8 mouse cellular contexts compared by ENCODE assay signal in the genomic region with DNA sequence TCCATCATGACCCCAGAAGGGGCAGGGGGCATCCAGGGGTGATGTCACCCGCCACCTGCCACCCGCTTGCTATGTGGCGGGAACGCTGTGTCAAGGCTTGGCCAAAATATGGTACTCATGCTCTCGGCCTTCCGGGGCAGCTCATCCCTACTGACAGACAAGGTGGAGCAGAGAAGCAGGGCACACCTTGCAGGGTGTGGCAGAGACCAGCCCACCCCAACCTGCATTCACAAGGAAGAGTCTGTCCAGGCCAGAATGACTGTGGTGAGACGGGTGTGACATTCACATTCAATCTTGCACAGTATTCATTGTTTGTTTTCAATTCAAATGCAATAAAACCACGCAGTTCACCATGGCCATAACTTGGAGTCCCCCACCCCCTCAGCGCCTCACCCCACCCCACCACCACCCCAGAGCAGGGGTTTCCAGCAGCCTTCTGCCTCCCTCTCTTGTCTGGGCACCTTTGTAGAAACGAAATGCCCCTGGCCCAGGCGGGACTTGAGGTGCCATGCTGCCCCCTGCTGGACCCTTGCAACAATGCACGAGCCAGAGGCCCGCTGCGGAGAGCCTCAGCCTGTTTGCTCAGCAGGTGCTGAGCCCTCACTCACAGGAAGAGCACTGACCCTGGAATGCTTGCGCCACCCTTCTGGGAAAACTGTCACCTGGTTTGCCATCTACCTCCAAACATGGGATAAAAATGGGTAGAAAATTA. TPM values are rescaled to one million over a fixed set of nuclear protein-coding genes. Genes with fewer than 3 reads are reported as not detected.
DNase-seq lines count a peak whose midpoint lies in the region; ATAC-seq and TF ChIP-seq lines count a peak whose summit lies in the region.

No protein-coding gene starts in this region.

- no peak overlapping the region for H3K4me2 ChIP-seq in liver, embryonic 12.5 days
- no peak overlapping the region for H3K4me2 ChIP-seq in limb, embryonic 12.5 days
- H3K4me2 ChIP-seq in myocyte (ENCODE audit: low read depth) = no peak overlapping the region

- no peak overlapping the region for H3K4me3 ChIP-seq in liver, embryonic 12.5 days
- H3K4me3 ChIP-seq in embryonic facial prominence, embryonic 10.5 days = no peak overlapping the region
- no peak overlapping the region for H3K4me3 ChIP-seq in heart, adult 2 months
- H3K4me3 ChIP-seq in limb, embryonic 12.5 days (replicated peaks) = no peak overlapping the region
- no peak overlapping the region for H3K4me3 ChIP-seq in myocyte

- TF ChIP-seq CTCF in heart, adult 2 months (IDR thresholded peaks at IDR 0.05) = peak; percentile 87

- 35% methylated on average over 15 of the region's 15 CpGs for WGBS in liver, embryonic 12.5 days (ENCODE audit: insufficient replicate concordance)
- WGBS in embryonic facial prominence, embryonic 10.5 days = 45% methylated on average over 15 of the region's 15 CpGs
- WGBS in heart, adult 2 months = 43% methylated on average over 15 of the region's 15 CpGs
- WGBS in limb, embryonic 12.5 days = 44% methylated on average over 15 of the region's 15 CpGs

- peaks cover 13% of the 10 kb centered on the region for H3K27me3 ChIP-seq in liver, embryonic 12.5 days (replicated peaks)
- peaks cover 16% of the 10 kb centered on the region for H3K27me3 ChIP-seq in embryonic facial prominence, embryonic 10.5 days (replicated peaks; ENCODE audit: low read depth, poor library complexity, severe bottlenecking)
- no peaks in the 10 kb centered on the region for H3K27me3 ChIP-seq in heart, adult 2 months (ENCODE audit: control insufficient read depth, insufficient read depth, low read length)
- peaks cover 31% of the 10 kb centered on the region for H3K27me3 ChIP-seq in limb, embryonic 12.5 days
- no peaks in the 10 kb centered on the region for H3K27me3 ChIP-seq in myocyte (ENCODE audit: control insufficient read depth, insufficient read depth, insufficient read length)

- no peak overlapping the region for H3K9ac ChIP-seq in liver, embryonic 12.5 days
- H3K9ac ChIP-seq in heart, adult 2 months (ENCODE audit: low read depth, low read length) = no peak overlapping the region
- no peak overlapping the region for H3K9ac ChIP-seq in limb, embryonic 12.5 days (replicated peaks)

- DNase-seq in liver = peak; percentile 72
- peak; percentile 88 for DNase-seq in embryonic facial prominence, embryonic 10.5 days (ENCODE audit: low spot score)
- peak; percentile 74 to 88 for DNase-seq in heart, adult 2 months
- DNase-seq in kidney, adult 8-10 months = peak; percentile 55 to 82
- peak; percentile 64 to 70 for DNase-seq in spleen, postnatal 36 days (ENCODE audit: low spot score in 2 of 2)

- TF ChIP-seq EP300 in heart, adult 2 months (IDR thresholded peaks at IDR 0.05; ENCODE audit: insufficient read depth, low read depth, low read length) = 0 out of 2 replicates have a peak, but pooled peaks have one; percentile 13

- intact Hi-C loops in heart, adult 2 months (cut with DNase I) = loop anchor here (1.0 to 2.0 kb wide), 4 partner anchors 317 to 439 kb away; partner anchors contain the start of gene Zbp1

- no peaks in the 10 kb centered on the region for H3K4me1 ChIP-seq in liver, embryonic 12.5 days
- H3K4me1 ChIP-seq in embryonic facial prominence, embryonic 10.5 days = no peaks in the 10 kb centered on the region
- H3K4me1 ChIP-seq in heart, adult 2 months (ENCODE audit: control insufficient read depth, insufficient read depth, low read length) = no peaks in the 10 kb centered on the region
- 0 out of 2 replicates have a peak, but pooled peaks cover 4% of the 10 kb centered on the region for H3K4me1 ChIP-seq in limb, embryonic 12.5 days (replicated peaks)

- H3K79me2 ChIP-seq in heart, adult 2 months (replicated peaks; ENCODE audit: control insufficient read depth, insufficient read depth, low read length) = no peaks in the 10 kb centered on the region
- no peaks in the 10 kb centered on the region for H3K79me2 ChIP-seq in myocyte (ENCODE audit: control insufficient read depth, insufficient read depth)

- no peak for TF ChIP-seq POLR2A in heart, adult 2 months (IDR thresholded peaks at IDR 0.05; ENCODE audit: insufficient read depth, low read depth, low read length)
- TF ChIP-seq POLR2A in myocyte (IDR thresholded peaks at IDR 0.05; ENCODE audit: insufficient read length, low read depth) = no peak

- no peak for ATAC-seq in liver, embryonic 12.5 days
- peak; percentile 58 for ATAC-seq in limb, embryonic 12.5 days (ENCODE audit: insufficient number of reproducible peaks, insufficient read depth, low FRiP score, low TSS enrichment, low read depth)

- H3K36me3 ChIP-seq in liver, embryonic 12.5 days = no peaks in the 10 kb centered on the region
- no peaks in the 10 kb centered on the region for H3K36me3 ChIP-seq in embryonic facial prominence, embryonic 10.5 days (replicated peaks)
- no peaks in the 10 kb centered on the region for H3K36me3 ChIP-seq in heart, adult 2 months (ENCODE audit: control insufficient read depth, insufficient read depth, low read length)
- H3K36me3 ChIP-seq in limb, embryonic 12.5 days = no peaks in the 10 kb centered on the region
- H3K36me3 ChIP-seq in myocyte (ENCODE audit: control insufficient read depth, insufficient read depth) = no peaks in the 10 kb centered on the region

- H3ac ChIP-seq in myocyte (ENCODE audit: control insufficient read depth, insufficient read length) = no peak overlapping the region

- H3K9me3 ChIP-seq in liver, embryonic 12.5 days (replicated peaks) = no peaks in the 10 kb centered on the region
- H3K9me3 ChIP-seq in embryonic facial prominence, embryonic 10.5 days = no peaks in the 10 kb centered on the region
- no peaks in the 10 kb centered on the region for H3K9me3 ChIP-seq in limb, embryonic 12.5 days

- no peak overlapping the region for H3K27ac ChIP-seq in liver, embryonic 12.5 days
- no peak overlapping the region for H3K27ac ChIP-seq in embryonic facial prominence, embryonic 10.5 days (replicated peaks)
- no peak overlapping the region for H3K27ac ChIP-seq in heart, adult 2 months
- no peak overlapping the region for H3K27ac ChIP-seq in limb, embryonic 12.5 days

TF ChIP-seq in myocyte, 11 proteins besides CTCF, POLR2A, EP300 and RAD21:
- TF ChIP-seq TCF12 (IDR thresholded peaks at IDR 0.05; ENCODE audit: insufficient read depth, poor library complexity, severe bottlenecking) (no peak), MYOD1 (IDR thresholded peaks at IDR 0.05; ENCODE audit: control insufficient read depth in 1 of 3, insufficient read length in 2 of 3, low read depth in 2 of 3) (peak in 2 of 3 experiments; percentile 21 to 37), MYOG (IDR thresholded peaks at IDR 0.05; ENCODE audit: control insufficient read depth in 1 of 3, insufficient read depth in 1 of 3, insufficient read length in 2 of 3, low read depth in 2 of 3) (peak in 1 of 3 experiments; percentile 29)

RNA-seq across cellular contexts. Expression of gene 1700021F07Rik, which starts 23.8 kb away (rescaled TPM):
- not detected in 2 replicates for polyA plus RNA-seq in liver, embryonic 12.5 days (2016; fragmentation: Nextera tagmentation; extraction: Ambion mirVana)
- polyA plus RNA-seq in embryonic facial prominence, embryonic 10.5 days (2016; fragmentation: Nextera tagmentation; extraction: Ambion mirVana) = not detected in 2 replicates
- not detected for total RNA-seq in heart, adult 2 months (2021)
- polyA plus RNA-seq in heart, adult 2 months (2012; rRNA removed) = not detected in 2 replicates
- not detected in 2 replicates for polyA plus RNA-seq in limb, embryonic 12.5 days (2016; fragmentation: Nextera tagmentation; extraction: Ambion mirVana)
- polyA plus RNA-seq in myocyte (2012; fragmentation: generic; extraction: Trizol) = not detected

RNA-seq across cellular contexts. Expression of gene Ankrd60, which starts 32.0 kb away (rescaled TPM):
- not detected in 2 replicates for polyA plus RNA-seq in liver, embryonic 12.5 days (2016; fragmentation: Nextera tagmentation; extraction: Ambion mirVana)
- not detected in 2 replicates for polyA plus RNA-seq in embryonic facial prominence, embryonic 10.5 days (2016; fragmentation: Nextera tagmentation; extraction: Ambion mirVana)
- total RNA-seq in heart, adult 2 months (2021) = not detected
- not detected in 2 replicates for polyA plus RNA-seq in heart, adult 2 months (2012; rRNA removed)
- polyA plus RNA-seq in limb, embryonic 12.5 days (2016; fragmentation: Nextera tagmentation; extraction: Ambion mirVana) = not detected in 2 replicates
- not detected for polyA plus RNA-seq in myocyte (2012; fragmentation: generic; extraction: Trizol)
